Mouse (Mus musculus) cerebellum, adult (tissue): ENCODE measurements around the gene Rps3.

Experiments
- ATAC-seq: cut with Nextera tagmentation; 2 replicates; pipeline ENCODE4 v1.9.2; 2017; ENCODE audit warnings: mild to moderate bottlenecking, moderate library complexity, mixed read lengths; ENCODE audit not compliant: insufficient number of reproducible peaks, low FRiP score, low TSS enrichment

The Rps3 gene

GRCm38 (mm10) chr7:99447323-99447722 lies 36.2 kb downstream of the Rps3 start:
- no peak for ATAC-seq

GRCm38 (mm10) chr7:99445833-99446232 lies 37.7 kb downstream of the Rps3 start:
- ATAC-seq, result no peak

- no peak for ATAC-seq
Observed at GRCm38 (mm10) chr7:99444012-99444411, 39.5 kb downstream of the Rps3 start.

- no peak for ATAC-seq
Observed at GRCm38 (mm10) chr7:99443164-99443563, 40.4 kb downstream of the Rps3 start.

GRCm38 (mm10) chr7:99441534-99442072 lies 41.9 kb downstream of the Rps3 start:
- ATAC-seq, result no peak

- no peak for ATAC-seq
Observed at GRCm38 (mm10) chr7:99438881-99439280, 44.7 kb downstream of the Rps3 start.

- ATAC-seq, result no peak
Observed at GRCm38 (mm10) chr7:99436530-99436929, 47.0 kb downstream of the Rps3 start.

GRCm38 (mm10) chr7:99434672-99435250 lies 48.8 kb downstream of the Rps3 start:
- no peak for ATAC-seq

GRCm38 (mm10) chr7:99432863-99433262 lies 50.7 kb downstream of the Rps3 start:
- no peak for ATAC-seq

GRCm38 (mm10) chr7:99432248-99432647 lies 51.3 kb downstream of the Rps3 start:
- ATAC-seq, result no peak

GRCm38 (mm10) chr7:99430246-99430645 lies 53.3 kb downstream of the Rps3 start:
- ATAC-seq, result no peak

- ATAC-seq, result no peak
Observed at GRCm38 (mm10) chr7:99429786-99430185, 53.8 kb downstream of the Rps3 start.

GRCm38 (mm10) chr7:99428836-99429235 lies 54.7 kb downstream of the Rps3 start:
- no peak for ATAC-seq

GRCm38 (mm10) chr7:99427987-99428386 lies 55.6 kb downstream of the Rps3 start:
- no peak for ATAC-seq
